Mouse (Mus musculus) megakaryocyte, embryonic 14.5 days (primary cell): ENCODE data around the gene 1700029I15Rik.

Source experiments
- FLI1 ChIP-seq: IDR thresholded peaks from 2 replicates; pipeline ENCODE4 v1.6.1; 2012; ENCODE audit warnings: low read length, inconsistent platforms, mixed read lengths
- GATA1 ChIP-seq: IDR thresholded peaks from 3 replicates; pipeline ENCODE4 v1.6.1; 2012; ENCODE audit warnings: mixed read lengths, low read length, inconsistent platforms, borderline replicate concordance

DNA sequence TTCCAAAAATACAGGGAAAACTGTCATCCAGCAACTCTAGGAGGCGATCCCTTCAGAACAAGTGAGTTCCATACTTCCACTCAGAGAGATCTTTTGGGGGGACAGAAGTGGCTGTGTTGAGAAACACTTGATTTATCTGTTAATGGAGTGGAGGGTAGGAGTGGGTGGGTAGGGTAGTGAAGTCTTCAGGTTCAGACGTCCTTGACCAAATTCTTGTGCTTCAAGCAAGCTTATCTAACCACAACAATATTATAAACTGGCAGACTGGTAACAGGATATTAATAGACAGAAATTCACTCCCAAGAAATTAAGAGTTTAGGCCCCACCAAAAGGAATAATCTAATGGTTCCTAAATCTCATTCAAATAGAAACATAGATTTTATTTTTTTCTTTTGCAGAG is 47.8 kb downstream of the 1700029I15Rik start:
- TF ChIP-seq FLI1 (no peak), GATA1 (no peak)
